Mouse (Mus musculus) limb, embryonic 14.5 days (tissue): ENCODE data around the gene Gm10961. TPM values are rescaled to one million over a fixed set of nuclear protein-coding genes. Genes with fewer than 3 reads are reported as not detected.

Experiments used
- ATAC-seq: fragments of 200-750 bp; cut with Nextera tagmentation; 2 replicates; pipeline ENCODE4 v1.8.0; 2017; ENCODE audit warnings: low read depth, moderate number of reproducible peaks, moderate TSS enrichment; ENCODE audit not compliant: low FRiP score
- DNase-seq: peaks from one replicate; pipeline ENCODE4 v3.0.0-alpha.2; 2015; ENCODE audit warnings: low spot score
- H3K27ac ChIP-seq: fragments of 300-500 bp; sonication (generic); replicated peaks from 2 replicates; pipeline ENCODE4 v1.5.1; 2014; ENCODE audit warnings: low read depth, mild to moderate bottlenecking, low read length, moderate library complexity, mixed read lengths
- H3K27me3 ChIP-seq: fragments of 300-500 bp; sonication (generic); 2 replicates; pipeline ENCODE4 v1.6.1; 2014; ENCODE audit warnings: low read length, mixed read lengths; ENCODE audit not compliant: control insufficient read depth, insufficient read depth
- H3K36me3 ChIP-seq: fragments of 300-500 bp; sonication (generic); 2 replicates; pipeline ENCODE4 v1.6.1; 2014; ENCODE audit warnings: mild to moderate bottlenecking, low read length, moderate library complexity, mixed read lengths; ENCODE audit not compliant: control insufficient read depth, insufficient read depth
- H3K4me1 ChIP-seq: fragments of 300-500 bp; sonication (generic); 2 replicates; pipeline ENCODE4 v1.6.1; 2014; ENCODE audit warnings: antibody characterized with exemption, low read length, mixed read lengths; ENCODE audit not compliant: control insufficient read depth, insufficient read depth
- H3K4me2 ChIP-seq: fragments of 300-500 bp; sonication (generic); replicated peaks from 2 replicates; pipeline ENCODE4 v1.6.1; 2014; ENCODE audit warnings: low read depth, mild to moderate bottlenecking, low read length, moderate library complexity; ENCODE audit not compliant: severe bottlenecking
- H3K4me3 ChIP-seq: fragments of 300-500 bp; sonication (generic); replicated peaks from 2 replicates; pipeline ENCODE4 v1.5.1; 2014; ENCODE audit warnings: low read length
- H3K9ac ChIP-seq: fragments of 300-500 bp; sonication (generic); 2 replicates; pipeline ENCODE4 v1.6.1; 2014; ENCODE audit warnings: mild to moderate bottlenecking, low read depth, low read length, moderate library complexity; ENCODE audit not compliant: severe bottlenecking
- H3K9me3 ChIP-seq: fragments of 300-500 bp; sonication (generic); 2 replicates; pipeline ENCODE4 v1.6.1; 2016; ENCODE audit warnings: low read length; ENCODE audit not compliant: control insufficient read depth
- POLR2A ChIP-seq: fragments of 200-500 bp; IDR thresholded peaks from 2 replicates; pipeline ENCODE4 v1.8.0; 2012; ENCODE audit warnings: inconsistent platforms, mild to moderate bottlenecking, moderate library complexity, borderline replicate concordance; ENCODE audit not compliant: insufficient read depth, insufficient read length; ENCODE audit errors: extremely low read depth
- WGBS: fragments of 180-500 bp; shearing (Covaris S2); extraction: QIAGEN DNeasy Blood & Tissue Kit; methylation state at CpG from one replicate; pipeline ENCODE4 v1.1.7; 2014; 5-methylcytosine and 5-hydroxymethylcytosine counted together
- polyA plus RNA-seq, 2 experiments: library from polyadenylated mRNA; depleted of rRNA in 1 of 2; stranded (reverse) in 1 of 2; unstranded in 1 of 2; fragments of >200 nt; fragmentation: Nextera tagmentation in 1 of 2; extraction: Ambion mirVana in 1 of 2; gene quantifications; 2 replicates each; pipeline versions ENCODE4 v1.2.1 to v1.2.3; 2012 to 2014

Gene Gm10961
- polyA plus RNA-seq, 2 experiments = not detected

DNA sequence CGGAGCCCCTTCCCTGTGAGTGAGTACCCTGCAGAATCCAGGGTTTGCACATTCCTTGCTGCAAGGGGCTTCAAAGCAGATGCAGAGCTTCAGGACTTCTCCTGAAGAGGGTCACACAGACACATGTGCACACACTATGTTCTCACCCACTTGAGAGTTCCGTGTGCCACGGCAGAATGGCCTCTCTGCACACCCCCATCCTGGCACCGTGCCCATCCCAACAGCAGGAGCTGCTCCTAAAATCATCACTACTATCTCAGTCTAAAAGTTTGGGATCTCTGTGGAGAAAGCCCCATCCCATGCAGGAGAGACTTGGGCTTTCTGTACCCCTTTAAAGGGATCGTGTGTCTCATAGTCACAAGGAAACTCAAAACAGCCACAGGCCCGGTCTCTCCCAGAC is 44.6 kb upstream of the Gm10961 start:
- no peaks in the 10 kb centered on the region for H3K36me3 ChIP-seq
- no peak overlapping the region for H3K9ac ChIP-seq
- H3K27ac ChIP-seq = no peak overlapping the region
- no peaks in the 10 kb centered on the region for H3K9me3 ChIP-seq
- no peak overlapping the region for H3K4me2 ChIP-seq
- peaks cover 39% of the 10 kb centered on the region for H3K27me3 ChIP-seq
- no peak for TF ChIP-seq POLR2A
- peaks cover 8% of the 10 kb centered on the region for H3K4me1 ChIP-seq
- ATAC-seq (no peak), DNase-seq (no peak)
- H3K4me3 ChIP-seq = no peak overlapping the region
- 59% methylated on average over 6 of the region's 6 CpGs for WGBS

DNA sequence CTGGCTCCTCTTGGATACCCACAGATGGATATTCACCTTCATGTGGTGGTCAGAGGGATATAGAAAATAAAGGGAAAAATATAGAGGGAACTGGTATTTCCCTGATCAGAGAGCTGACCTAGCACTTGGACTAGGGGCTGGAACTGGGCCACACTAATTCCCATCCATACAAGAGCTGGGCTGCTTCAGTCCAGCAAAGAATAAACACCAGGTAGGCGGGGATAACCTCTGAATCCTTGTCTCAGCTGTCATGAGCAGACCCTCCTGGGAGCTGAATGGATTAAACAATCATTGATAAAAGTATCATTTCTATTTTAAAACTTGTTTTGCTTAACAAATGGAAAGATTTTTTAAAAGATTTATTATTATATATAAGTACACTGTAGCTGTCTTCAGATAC is 39.5 kb upstream of the Gm10961 start:
- TF ChIP-seq POLR2A = no peak
- no peak for DNase-seq
- Histone ChIP-seq H3K27me3 (peaks cover 22% of the 10 kb centered on the region), H3K9me3 (no peaks in the 10 kb centered on the region), H3K4me2 (no peak overlapping the region), H3K4me3 (no peak overlapping the region), H3K36me3 (no peaks in the 10 kb centered on the region), H3K27ac (no peak overlapping the region), H3K4me1 (peaks cover 12% of the 10 kb centered on the region; the same call in 1 of the 2 replicates), H3K9ac (no peak overlapping the region)
- 64% methylated on average over 1 of the region's 1 CpGs for WGBS
- no peak for ATAC-seq

DNA sequence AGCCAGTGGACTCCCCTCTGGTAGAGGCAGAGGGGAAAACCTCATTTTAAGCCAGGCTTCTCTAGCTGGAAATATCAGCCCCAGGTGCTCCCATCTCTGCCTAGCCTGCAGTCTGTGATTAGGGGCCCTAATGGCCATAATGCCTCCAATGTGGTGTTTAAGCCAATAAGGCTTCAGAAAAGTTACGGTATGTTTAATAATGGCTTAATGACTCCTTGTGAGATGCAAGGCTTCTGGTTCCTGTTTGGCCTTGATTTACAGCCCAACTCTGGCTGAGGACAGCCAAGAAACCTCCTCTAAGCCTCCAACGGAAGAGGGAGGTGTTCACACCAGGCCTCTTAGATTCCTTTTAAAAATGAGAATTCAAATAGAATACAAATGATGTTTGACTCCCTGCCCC is 37.5 kb upstream of the Gm10961 start:
- no peak overlapping the region for H3K9ac ChIP-seq
- TF ChIP-seq POLR2A = no peak
- no peak overlapping the region for H3K27ac ChIP-seq
- H3K36me3 ChIP-seq = no peaks in the 10 kb centered on the region
- DNase-seq (peak; percentile 7), ATAC-seq (no peak)
- H3K9me3 ChIP-seq = no peaks in the 10 kb centered on the region
- 12% methylated on average over 2 of the region's 2 CpGs for WGBS
- peaks cover 17% of the 10 kb centered on the region; the same call in 1 of the 2 replicates for H3K4me1 ChIP-seq
- H3K4me3 ChIP-seq = no peak overlapping the region
- H3K27me3 ChIP-seq = peaks cover 37% of the 10 kb centered on the region
- H3K4me2 ChIP-seq = no peak overlapping the region

DNA sequence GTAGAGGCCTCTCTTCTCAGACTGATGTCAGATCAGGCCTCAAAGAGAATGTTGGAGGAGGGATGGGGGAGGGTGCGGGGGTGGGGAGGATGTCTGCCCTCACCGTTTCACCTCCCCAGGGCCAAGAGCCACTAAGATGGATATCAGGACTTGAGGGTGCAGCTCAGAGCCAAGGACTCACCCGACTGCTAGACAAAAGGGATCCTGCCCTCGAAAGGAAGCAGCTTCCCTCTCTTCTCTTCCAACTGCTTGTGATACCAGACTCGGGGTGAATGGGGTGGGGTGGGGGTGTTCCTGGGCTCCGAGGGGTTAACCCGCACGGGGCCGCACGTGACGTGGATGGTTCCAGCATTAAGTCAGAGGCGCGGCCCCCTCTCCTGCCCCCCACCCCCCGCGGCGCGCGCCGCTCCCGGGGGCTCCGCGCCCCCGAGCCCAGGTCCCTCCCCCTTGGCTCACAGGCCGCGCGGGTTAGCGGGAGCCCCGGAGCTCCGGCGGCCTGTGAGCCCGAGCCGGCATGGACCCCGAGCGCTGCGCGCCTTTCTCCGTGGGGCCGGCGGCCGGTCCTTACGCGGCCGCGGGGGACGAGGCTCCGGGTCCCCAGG is 36.4 kb upstream of the Gm10961 start, which contains the start of gene Alx3:
Alx3 (plus strand) TSS at position 370 of the 602 bp plus-strand sequence.
- Histone ChIP-seq H3K27ac (0 out of 2 replicates have a peak within 1 kb of the TSS, but pooled peaks have one; percentile 38), H3K4me1 (peaks cover 21% of the 10 kb centered on the region), H3K36me3 (no peaks in the 10 kb centered on the region), H3K27me3 (peaks cover 45% of the 10 kb centered on the region), H3K4me2 (peak within 1 kb of the TSS; percentile 93), H3K9me3 (no peaks in the 10 kb centered on the region), H3K9ac (peak within 1 kb of the TSS; percentile 59), H3K4me3 (peak within 1 kb of the TSS; percentile 54)
- TF ChIP-seq POLR2A = no peak
- WGBS = 0% methylated on average over 31 of the region's 46 CpGs
- 0 out of 2 replicates have a peak, but pooled peaks have one; percentile 38 for ATAC-seq
- DNase-seq = no peak

DNA sequence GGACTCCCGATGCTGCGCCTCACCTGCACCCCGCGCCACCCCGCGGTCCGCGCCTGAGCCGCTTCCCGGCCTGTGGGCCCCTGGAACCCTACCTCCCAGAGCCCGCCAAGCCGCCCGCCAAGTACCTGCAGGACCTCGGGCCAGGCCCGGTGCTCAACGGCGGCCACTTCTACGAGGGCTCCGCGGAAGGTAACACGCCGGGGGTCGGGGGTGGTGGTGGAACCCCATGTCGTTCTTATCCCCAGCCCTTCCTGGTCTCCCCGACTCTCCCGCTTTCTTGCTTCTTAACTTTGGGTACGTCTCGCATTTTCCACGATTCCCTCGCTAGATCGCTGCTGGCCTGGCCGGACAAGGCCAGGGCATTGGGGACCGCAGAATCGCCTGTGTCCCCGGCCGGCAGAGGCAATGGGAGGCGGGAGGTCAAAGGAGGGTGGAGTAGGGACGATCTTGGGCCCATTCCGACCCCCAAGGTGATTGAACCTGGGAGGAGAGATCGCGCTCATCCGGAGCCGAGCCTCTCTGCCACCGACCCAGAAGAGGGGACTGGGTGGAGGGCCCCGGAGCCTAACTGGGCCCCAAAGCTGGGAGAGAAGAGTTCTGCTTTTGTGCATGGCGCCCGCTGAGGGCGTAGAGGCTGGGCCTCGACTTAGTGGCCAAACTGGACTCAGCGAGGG is 35.7 kb upstream of the Gm10961 start:
- Histone ChIP-seq H3K27me3 (peaks cover 45% of the 10 kb centered on the region), H3K4me2 (peak overlapping the region; percentile 93), H3K9me3 (no peaks in the 10 kb centered on the region), H3K4me1 (peaks cover 25% of the 10 kb centered on the region), H3K27ac (0 out of 2 replicates have a peak overlapping the region, but pooled peaks have one; percentile 38), H3K9ac (peak overlapping the region; percentile 59), H3K36me3 (no peaks in the 10 kb centered on the region), H3K4me3 (peak overlapping the region; percentile 54)
- DNase-seq (no peak), ATAC-seq (peak; percentile 34; the same call in 1 of the 2 replicates)
- WGBS = 3% methylated on average over 31 of the region's 50 CpGs
- no peak for TF ChIP-seq POLR2A
